8 mouse cellular contexts compared by ENCODE assay signal in genomic region chr12:79970227-79970901, GRCm38 (mm10).
DNase-seq lines count a peak whose midpoint lies in the region; ATAC-seq and TF ChIP-seq lines count a peak whose summit lies in the region.

No protein-coding gene starts in this region.

- peak overlapping the region; percentile 92 for H3K27ac ChIP-seq in kidney, embryonic 14.5 days (ENCODE audit: low read depth, low read length)
- peak overlapping the region; percentile 94 for H3K27ac ChIP-seq in intestine, embryonic 14.5 days (ENCODE audit: low read depth)
- peak overlapping the region; percentile 17; the same call in 1 of the 2 replicates for H3K27ac ChIP-seq in liver, embryonic 12.5 days

- peak overlapping the region; percentile 51 for H3K9ac ChIP-seq in kidney, embryonic 14.5 days (ENCODE audit: low read depth, low read length)
- peak overlapping the region; percentile 40 for H3K9ac ChIP-seq in intestine, embryonic 14.5 days (ENCODE audit: low read length)
- H3K9ac ChIP-seq in liver, embryonic 12.5 days = no peak overlapping the region

- H3K9me3 ChIP-seq in kidney, embryonic 14.5 days (ENCODE audit: control insufficient read depth, low read length) = no peaks in the 10 kb centered on the region
- H3K9me3 ChIP-seq in intestine, embryonic 14.5 days (ENCODE audit: control insufficient read depth, low read length) = no peaks in the 10 kb centered on the region
- no peaks in the 10 kb centered on the region for H3K9me3 ChIP-seq in liver, embryonic 12.5 days (replicated peaks)

- no peaks in the 10 kb centered on the region for H3K27me3 ChIP-seq in kidney, embryonic 14.5 days (ENCODE audit: control insufficient read depth, insufficient read depth, low read length)
- no peaks in the 10 kb centered on the region for H3K27me3 ChIP-seq in intestine, embryonic 14.5 days (replicated peaks; ENCODE audit: control insufficient read depth, insufficient read depth, low read length)
- H3K27me3 ChIP-seq in liver, embryonic 12.5 days (replicated peaks) = 0 out of 2 replicates have a peak, but pooled peaks cover 19% of the 10 kb centered on the region

- peak; percentile 35; the same call in 1 of the 2 replicates for ATAC-seq in kidney, embryonic 14.5 days (ENCODE audit: low FRiP score, low TSS enrichment)
- 0 out of 2 replicates have a peak, but pooled peaks have one; percentile 20 for ATAC-seq in intestine, embryonic 14.5 days (replicated peaks; ENCODE audit: low FRiP score, low TSS enrichment, low read depth)
- no peak for ATAC-seq in liver, embryonic 12.5 days
- ATAC-seq in monocyte, adult 5-6 weeks (replicated peaks; ENCODE audit: insufficient number of reproducible peaks, low FRiP score, low TSS enrichment, poor library complexity, severe bottlenecking) = no peak

- H3K4me3 ChIP-seq in kidney, embryonic 14.5 days (ENCODE audit: low read length) = no peak overlapping the region
- H3K4me3 ChIP-seq in intestine, embryonic 14.5 days (ENCODE audit: low read depth, low read length) = no peak overlapping the region
- H3K4me3 ChIP-seq in liver, embryonic 12.5 days = no peak overlapping the region

- no peak for TF ChIP-seq CTCF in brain, embryonic 14.5 days (IDR thresholded peaks at IDR 0.05; ENCODE audit: borderline replicate concordance, extremely low read depth, insufficient read depth, insufficient read length)

- no peak overlapping the region for H3K4me2 ChIP-seq in kidney, embryonic 14.5 days (replicated peaks; ENCODE audit: low read depth, low read length)
- H3K4me2 ChIP-seq in intestine, embryonic 14.5 days (ENCODE audit: low read length) = no peak overlapping the region
- H3K4me2 ChIP-seq in liver, embryonic 12.5 days = no peak overlapping the region

- 17% methylated on average over 13 of the region's 13 CpGs for WGBS in kidney, embryonic 14.5 days
- WGBS in intestine, embryonic 14.5 days = 24% methylated on average over 13 of the region's 13 CpGs
- WGBS in liver, embryonic 12.5 days (ENCODE audit: insufficient replicate concordance) = 29% methylated on average over 13 of the region's 13 CpGs

- H3K36me3 ChIP-seq in kidney, embryonic 14.5 days (ENCODE audit: control insufficient read depth, insufficient read depth, low read length) = no peaks in the 10 kb centered on the region
- H3K36me3 ChIP-seq in intestine, embryonic 14.5 days (ENCODE audit: control insufficient read depth, insufficient read depth, low read length) = no peaks in the 10 kb centered on the region
- no peaks in the 10 kb centered on the region for H3K36me3 ChIP-seq in liver, embryonic 12.5 days

- no peak for DNase-seq in kidney, adult 11 months
- DNase-seq in brain, embryonic 14.5 days (ENCODE audit: low read depth) = peak; percentile 90
- peak; percentile 37 to 72 for DNase-seq in gastrocnemius, postnatal 4 days (ENCODE audit: low spot score in 2 of 2)
- no peak for DNase-seq in intestine, embryonic 14.5 days (ENCODE audit: low spot score)
- DNase-seq in telencephalon, adult 2 months (ENCODE audit: low read depth, low spot score) = peak; percentile 65

- peaks cover 74% of the 10 kb centered on the region for H3K4me1 ChIP-seq in kidney, embryonic 14.5 days (ENCODE audit: control insufficient read depth, insufficient read depth, low read length)
- peaks cover 69% of the 10 kb centered on the region for H3K4me1 ChIP-seq in intestine, embryonic 14.5 days (replicated peaks; ENCODE audit: control insufficient read depth, insufficient read depth, low read length)
- peaks cover 38% of the 10 kb centered on the region for H3K4me1 ChIP-seq in liver, embryonic 12.5 days

- TF ChIP-seq POLR2A in brain, embryonic 14.5 days (IDR thresholded peaks at IDR 0.05; ENCODE audit: borderline replicate concordance, extremely low read depth, insufficient read depth, insufficient read length, poor library complexity, severe bottlenecking) = no peak

Comparison
In these comparisons a context has a peak if more than half of its experiments do, and no peak if none do; other contexts are left out.
1. ATAC-seq: peak in kidney, embryonic 14.5 days (single experiment) and intestine, embryonic 14.5 days (single experiment); none in liver, embryonic 12.5 days (single experiment) and monocyte, adult 5-6 weeks (single experiment).
2. H3K27ac ChIP-seq: peak in every context shown above with its lines; median percentile 94 in intestine, embryonic 14.5 days; 92 in kidney, embryonic 14.5 days; 17 in liver, embryonic 12.5 days.
3. DNase-seq: peak in brain, embryonic 14.5 days (single experiment), gastrocnemius, postnatal 4 days (2 of 2) and telencephalon, adult 2 months (single experiment); none in kidney, adult 11 months (single experiment) and intestine, embryonic 14.5 days (single experiment).